Mouse (Mus musculus): ENCODE data around the gene Gsta2.
"Not testable (repeated sequence)": the region's sequence is repeated elsewhere in the genome, so short reads cannot be mapped to it uniquely, and the experiment has no call there.

DNA sequence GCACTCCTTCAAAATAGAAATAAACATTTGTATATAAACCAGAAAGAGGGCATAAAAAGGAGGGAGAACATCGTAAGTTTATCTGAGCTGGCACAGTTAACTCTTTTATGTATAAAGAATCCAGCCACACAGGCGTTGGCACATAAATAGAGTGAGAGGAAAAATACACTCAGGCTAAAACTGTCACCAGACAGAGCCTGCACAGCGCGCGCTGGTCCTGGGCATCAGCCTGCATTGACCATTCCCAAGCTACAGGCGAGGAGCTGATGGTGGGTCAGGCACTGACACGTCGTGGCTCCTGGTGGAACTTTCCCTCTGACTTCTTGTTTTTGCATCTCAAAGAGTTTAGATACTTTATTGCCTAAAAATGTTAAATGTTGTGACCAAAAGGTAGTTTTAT, 63.1 kb downstream of the Gsta2 start:
- TF ChIP-seq POLR2A (IDR thresholded peaks at IDR 0.05; ENCODE audit: low read depth, low read length); CTCF (IDR thresholded peaks at IDR 0.05; ENCODE audit: extremely low read depth, insufficient read length, insufficient replicate concordance, low read depth, low read length): not testable (repeated sequence)

Measured in small intestine, adult 2 months (tissue).